Mouse (Mus musculus) hematopoietic stem cell, adult 5-6 weeks (primary cell): ENCODE measurements at regions not wholly inside any gene's neighbourhood (a gene's known extent, or its start where the extent isn't known, plus 50 kb on each side); places are given as distances from the start of the nearest gene placed in this dataset.
A peak's percentile ranks its signal among the peaks of the same experiment; 100 is the strongest.

Experiments
- ATAC-seq, 2 experiments: fragments of 125-278 bp in 1 of 2; replicated peaks in 1 of 2; 2 replicates each; pipeline ENCODE4 v1.8.0; 2016 to 2017; ENCODE audit warnings: inconsistent platforms in 2 of 2, mild to moderate bottlenecking in 2 of 2, moderate number of reproducible peaks in 2 of 2, low read depth in 1 of 2, moderate TSS enrichment in 1 of 2; ENCODE audit not compliant: low FRiP score in 2 of 2, poor library complexity in 2 of 2, severe bottlenecking in 2 of 2, insufficient read depth in 1 of 2, low TSS enrichment in 1 of 2

DNA sequence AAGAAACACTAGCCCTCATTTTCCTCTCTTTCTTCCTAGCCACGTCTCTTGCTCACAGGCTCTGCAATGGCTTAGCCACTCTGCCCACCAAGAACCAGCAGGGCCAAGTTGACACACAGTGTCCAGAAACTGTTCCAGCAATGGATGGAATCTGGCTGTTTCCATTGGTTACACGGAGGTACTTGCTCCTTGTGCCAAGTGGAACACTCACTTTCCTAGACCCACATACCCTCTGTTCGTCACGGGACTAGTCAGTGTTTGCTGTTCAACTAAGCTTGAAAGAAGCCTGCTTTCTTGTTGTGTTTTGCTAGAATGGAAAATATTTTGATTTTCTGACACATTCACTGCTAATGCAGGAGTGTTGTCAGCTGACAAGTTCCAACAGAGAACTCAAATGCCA is 575.7 kb upstream of the Gulo start:
- no peak for ATAC-seq

DNA sequence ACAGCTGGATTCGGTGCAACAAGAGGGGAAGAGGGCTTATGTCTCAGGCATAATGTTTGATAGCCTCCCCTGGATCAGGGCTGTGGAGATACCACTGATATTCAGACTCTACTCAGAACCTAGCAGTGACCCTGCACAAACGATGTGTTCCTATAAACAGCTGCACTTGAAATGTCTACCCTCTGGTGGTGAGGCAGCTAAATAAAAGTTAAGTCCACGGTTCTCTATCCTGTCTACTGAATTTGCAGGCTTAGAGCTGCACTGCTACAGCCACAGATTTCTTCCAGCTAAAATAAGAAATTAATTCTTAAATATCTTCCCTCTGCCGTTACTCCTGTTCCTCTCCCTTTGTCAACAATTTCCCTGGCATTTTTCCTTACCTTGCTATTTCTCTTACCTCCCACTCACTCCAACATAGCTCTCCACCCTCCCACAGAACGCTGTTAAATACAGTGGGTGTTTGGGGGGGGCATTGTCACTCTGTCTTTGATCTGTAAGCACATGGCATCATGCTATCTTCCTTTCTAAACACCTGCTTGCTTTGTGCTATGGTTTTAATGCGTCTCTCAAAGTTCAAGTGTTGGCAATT is 571.0 kb upstream of the Gulo start:
- no peak for ATAC-seq

DNA sequence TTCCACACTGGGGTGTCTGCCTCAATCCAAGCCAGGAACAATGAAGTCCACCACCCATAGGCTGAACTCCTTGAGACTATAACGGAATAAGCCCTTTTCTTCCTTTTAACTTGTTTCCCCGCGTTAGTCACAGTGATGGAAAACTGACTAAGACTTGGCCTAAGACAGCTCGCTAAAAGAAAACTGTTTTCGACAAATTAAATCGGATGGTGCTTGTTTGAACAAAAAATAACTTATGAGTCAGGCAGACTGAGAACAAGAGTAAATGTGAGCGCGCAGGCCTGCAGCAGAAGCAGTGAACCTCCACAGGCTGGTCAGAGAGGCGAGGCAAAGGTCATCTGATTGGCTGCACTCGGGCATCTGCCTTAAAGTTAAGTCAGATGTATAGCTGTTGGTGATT is 557.6 kb upstream of the Gulo start:
- no peak for ATAC-seq

DNA sequence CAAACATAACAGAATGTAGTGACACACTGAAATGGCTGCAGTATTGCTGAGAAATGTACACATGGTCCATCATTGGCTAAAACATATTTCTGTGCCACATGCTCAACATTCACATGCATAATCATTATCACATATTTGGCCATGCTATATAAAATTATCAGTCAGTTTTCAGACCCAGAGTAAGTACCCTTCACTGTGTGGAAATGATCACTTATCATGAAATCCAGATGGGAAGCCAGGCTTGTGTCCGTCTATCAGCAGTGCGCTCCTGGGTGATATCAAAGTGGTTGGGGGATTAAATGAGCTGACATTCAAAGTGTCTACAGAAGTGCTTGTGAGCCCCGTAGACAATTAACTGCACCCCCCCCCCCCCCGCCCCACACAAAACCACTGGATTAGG is 553.7 kb upstream of the Gulo start:
- ATAC-seq, result no peak

DNA sequence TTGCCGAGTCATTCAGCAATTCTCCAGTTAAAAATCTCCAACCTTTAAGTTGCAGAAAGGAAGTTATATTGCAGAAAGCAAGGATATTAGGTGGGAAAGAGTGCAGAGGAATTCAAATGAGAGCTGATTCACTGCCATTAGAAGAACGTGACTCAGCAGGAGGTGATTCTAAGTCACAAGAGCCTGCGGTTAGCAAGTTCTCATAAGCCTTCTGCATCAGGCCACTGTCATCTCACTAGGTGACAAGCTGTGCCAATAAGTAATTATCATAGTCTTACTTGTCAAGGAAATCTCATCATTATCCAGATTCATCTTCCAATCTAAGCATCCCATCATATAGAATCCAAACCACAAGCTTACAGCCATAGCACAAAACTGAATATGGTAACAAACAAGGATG is 552.7 kb upstream of the Gulo start:
- ATAC-seq, result 0 out of 4 replicates have a peak, but pooled peaks of 1 of the 2 experiments have one; percentile 42

DNA sequence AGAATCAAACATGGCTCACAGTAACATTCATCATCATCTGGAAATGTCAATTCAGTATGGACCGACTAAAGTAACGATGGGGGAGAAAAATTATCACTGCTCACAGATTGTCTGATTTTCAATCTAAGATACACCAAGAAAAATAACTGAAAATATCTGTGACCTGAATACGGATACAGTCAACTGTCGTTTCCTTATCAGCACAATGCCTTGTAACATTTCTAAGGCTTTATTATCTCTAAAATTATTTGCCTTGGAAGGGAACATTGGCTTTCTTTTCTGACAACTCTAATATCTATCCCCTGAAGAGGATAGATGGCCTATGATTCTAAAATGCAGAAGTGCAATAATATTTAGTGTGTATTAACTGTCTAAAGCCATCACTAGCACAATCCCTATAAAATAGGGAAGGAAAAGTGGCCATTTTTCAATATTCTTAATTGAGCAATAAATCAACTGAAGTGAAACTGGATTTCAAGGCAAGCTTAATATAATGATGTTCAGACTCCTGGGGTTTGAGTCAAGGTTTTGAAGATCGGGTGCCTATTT is 552.1 kb upstream of the Gulo start:
- ATAC-seq, result 0 out of 4 replicates have a peak, but pooled peaks have one; percentile 22 to 32

DNA sequence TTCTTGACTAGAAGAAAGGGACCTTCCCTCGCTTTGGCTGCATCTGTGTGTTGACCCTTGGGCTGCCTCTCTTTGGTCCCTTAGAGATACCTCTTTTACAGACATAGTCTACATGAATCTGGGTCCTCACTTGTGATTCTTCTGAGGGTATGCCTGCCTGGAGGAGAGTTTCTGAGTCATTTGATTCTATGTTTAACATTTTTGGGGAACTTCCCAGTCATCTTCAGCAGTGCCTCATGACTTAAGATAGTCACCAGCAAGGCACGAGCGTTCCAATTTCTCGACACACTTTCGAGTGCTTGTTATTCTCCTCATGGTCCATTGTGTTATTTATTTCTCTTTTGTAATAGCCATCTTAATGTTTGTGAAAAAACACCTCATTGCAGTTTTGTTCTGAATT is 549.4 kb upstream of the Gulo start:
- no peak for ATAC-seq

DNA sequence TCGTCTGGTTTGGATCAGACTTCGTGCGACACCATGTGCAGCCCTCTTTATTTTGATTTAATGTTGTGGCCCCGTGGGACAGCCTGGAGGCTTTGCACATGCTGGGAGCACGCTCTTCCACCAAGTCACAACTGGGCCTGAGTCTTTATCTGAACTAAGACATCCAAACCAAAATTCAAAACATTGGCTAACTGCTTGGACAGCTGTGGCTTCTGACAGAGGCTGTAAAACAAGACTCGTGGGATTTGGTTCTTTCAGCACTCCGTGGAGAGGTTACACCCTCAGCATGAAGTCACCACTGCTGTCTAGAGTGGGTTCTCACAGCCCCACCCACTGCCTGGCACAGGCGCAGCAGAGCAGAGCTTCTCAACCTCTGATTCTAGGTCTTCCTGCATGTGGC is 548.6 kb upstream of the Gulo start:
- no peak for ATAC-seq

DNA sequence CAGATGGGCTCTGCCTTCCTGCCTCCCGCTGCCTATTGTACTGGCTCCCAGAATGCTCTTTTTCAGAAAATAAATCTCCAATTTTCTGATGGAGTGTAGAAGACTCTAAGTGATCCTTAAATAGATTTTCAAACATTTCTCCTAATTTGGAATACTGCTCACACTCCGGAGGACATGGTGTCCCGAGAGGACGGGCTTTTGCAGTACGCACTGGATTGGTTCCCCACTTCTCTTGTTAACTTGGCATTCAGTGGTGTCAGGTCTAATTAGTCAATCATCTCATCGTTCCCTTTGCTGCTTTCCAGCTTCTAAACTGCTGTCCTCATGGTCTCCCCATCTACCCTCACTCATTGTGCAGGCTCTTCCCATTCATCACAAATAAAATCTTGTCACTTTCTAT is 529.5 kb upstream of the Gulo start:
- no peak for ATAC-seq

DNA sequence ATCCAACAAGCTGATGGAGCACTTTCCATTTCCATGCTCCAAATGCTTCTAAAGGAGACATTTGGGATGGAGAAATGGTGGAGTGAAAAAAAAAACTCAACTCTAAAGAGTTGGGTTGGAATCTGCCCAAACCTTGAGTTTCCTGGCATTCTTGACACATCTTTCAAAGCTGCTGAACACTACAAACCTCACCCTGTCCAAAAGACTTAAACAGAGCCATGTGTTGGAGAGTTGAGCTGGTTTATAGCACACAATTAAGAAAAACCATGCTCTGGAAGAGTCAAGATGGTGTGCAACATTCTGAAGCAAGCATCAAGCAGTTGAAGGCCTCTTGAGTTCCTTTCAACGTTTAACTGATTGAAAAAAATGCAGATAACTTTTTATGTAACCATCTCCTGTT is 525.7 kb upstream of the Gulo start:
- no peak for ATAC-seq

DNA sequence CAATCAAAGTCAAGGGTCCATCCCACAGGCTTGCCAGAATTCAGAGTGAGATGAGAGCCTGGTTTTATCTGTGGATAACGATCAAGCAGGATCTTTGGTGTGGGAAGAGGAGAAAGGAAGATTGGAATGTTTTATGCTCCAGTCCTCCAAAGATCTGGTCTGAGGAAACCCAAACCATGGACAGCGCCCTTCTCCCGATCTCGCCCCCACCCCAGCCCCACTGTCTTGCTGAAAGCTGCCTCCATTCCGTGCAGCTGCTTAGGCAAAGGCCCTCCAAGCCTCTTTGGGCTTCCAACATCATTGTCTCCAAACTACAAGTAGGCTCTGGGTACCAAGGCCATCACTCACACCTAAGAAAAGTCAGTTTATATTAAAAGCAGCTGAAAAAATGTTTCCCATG is 519.1 kb upstream of the Gulo start:
- no peak for ATAC-seq

DNA sequence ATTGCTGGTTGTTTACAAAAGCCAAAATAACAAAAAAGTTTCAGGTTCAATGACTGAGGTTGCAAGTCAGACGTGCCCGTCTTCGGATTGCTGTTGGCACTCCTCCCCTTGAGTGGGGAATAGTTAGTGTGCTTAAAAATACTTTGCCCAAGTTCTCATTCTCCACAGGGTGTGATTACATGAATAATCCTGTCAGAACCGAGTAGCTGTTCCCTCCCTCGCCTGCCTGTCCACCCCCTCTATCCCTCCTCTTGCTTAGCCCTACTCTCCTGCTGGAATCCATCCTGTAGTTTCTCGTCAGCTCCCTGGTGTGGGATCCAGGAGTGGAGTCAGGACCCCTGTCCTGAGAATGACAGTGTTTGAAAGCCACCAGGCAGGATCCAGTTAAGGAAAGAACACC is 518.1 kb upstream of the Gulo start:
- no peak for ATAC-seq

DNA sequence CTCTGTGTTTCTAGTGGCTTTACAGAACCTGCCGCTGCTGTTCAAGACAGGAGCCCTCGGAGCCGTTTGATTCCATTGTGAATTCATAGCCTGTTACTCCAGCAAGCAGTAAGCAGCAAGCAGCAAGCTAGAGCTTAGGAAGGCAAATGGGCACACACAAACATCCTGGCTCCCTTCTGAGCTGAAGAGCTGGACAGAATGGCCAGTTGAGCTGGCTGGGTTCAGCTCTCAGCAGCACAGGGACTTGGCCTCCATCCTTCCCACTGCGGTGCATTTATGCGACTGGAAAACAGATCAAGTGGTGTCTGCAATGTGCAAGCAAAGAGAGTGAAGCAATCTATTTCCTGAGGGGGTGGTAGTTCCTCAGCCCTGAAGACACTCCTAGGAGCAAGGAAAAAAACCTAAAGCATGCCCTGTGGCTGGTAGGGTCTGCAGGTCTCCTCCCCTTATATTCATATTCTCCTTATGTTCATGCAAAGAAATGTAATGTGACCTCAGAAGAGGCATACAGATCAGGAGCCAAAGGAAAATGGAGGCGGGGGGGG is 513.9 kb upstream of the Gulo start:
- ATAC-seq, result no peak

DNA sequence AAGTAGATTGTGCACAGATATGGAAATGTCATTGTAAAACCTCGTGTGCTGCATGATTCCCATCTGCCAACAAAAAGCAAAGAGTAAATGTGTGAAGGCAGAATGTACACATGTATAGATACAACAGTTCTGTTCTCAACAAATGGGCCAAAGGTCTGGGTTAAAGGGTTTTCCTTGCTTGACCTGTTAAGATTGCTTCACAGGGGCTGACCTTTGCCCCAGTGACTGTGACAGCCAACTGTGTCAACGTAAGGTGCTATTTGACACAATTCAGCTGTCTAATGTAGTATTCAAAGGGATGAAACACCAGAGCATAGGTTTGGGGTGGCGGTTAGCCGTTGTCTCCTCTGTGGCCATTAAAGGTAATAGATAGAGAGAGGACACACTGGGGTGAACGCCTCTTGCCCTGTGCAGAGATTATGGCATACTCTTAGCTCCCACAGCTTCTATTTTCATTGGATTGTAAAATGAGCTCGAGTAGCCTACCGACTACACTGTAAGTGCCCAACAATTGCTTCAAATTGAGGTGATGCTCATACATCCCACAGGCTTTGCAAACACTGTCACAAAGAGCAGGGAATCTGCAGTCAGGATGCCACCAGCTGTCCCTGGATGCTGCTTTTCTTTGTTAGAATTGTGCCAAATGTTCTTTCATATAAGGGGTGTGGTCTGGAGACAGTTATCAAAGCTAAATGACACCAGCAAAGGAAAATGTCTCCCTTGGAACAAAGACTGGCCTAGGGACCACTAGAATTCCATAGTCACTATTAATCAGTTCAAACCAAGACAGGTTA is 513.0 kb upstream of the Gulo start:
- no peak for ATAC-seq

DNA sequence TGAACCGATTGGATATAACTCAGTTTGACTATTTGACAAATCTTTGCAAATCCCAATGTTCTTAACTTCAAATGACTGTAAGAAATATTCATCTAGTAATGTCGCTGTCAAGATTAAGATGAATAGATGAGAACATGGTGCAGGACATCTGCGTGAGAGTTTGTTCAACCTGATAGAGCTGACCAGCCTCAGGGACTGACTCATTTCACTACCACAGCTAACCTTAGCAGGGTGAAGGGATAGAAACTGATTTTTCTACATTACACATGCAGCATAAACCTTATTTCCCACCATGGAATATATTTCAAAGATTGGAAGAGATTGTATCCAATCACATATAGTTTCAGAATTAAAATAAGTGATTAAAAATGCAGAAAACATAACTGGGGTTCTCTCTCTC is 507.8 kb upstream of the Gulo start:
- no peak for ATAC-seq

DNA sequence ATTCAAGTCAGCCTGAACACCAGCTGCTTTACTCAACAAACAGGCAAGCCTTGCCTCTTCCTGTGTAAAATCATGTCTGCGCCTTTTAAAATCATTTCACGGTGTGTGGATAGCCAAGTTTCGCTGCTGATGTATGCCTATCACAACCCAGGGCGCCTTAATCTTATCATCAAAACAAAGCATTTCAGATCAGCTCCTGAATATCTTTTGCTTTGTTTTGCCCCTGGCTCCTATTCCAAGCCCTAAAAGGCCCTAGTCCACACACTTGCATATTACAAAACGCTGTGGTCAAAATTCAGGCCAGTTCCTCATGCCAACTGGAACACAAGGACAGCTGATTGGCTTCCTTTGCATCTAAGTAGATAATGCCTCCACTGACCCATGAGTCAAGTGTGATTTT is 501.7 kb upstream of the Gulo start:
- no peak for ATAC-seq

DNA sequence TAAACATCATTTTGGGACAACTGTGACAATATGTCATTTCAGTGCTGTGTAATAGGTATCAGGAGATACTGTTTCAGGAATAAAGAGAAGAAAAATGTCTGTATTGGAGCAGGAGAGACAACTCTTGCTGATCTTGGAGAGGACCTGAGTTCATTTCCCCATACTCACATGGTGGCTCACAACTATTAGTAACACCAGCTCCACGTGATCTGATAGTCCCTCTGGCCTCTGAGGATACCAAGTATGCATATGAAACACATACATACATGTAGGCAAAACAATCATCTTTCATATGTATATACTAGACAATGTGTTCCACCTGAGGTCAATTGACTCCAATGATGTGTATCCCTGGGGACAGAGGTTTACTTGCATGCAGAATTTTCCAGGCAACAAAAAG is 501.2 kb upstream of the Gulo start:
- ATAC-seq, result no peak

DNA sequence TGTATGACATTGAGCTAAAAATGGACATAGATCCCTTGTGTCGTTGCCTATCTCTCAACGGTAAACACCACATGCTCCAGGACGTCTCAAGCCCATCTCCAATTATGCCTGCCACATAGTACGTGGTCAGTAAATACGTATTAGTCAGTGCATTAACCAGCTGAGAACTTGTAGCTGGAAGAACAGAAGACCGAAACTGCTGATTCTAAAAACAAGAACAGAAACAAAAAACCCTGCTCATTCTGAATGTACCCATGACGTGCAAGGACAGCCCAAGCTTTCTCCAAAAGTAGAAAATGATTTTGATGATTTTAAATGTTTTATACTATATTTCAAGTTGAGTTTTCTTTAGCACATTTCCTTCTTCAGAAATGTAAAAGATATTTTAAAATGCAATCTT is 500.7 kb upstream of the Gulo start:
- ATAC-seq, result no peak

DNA sequence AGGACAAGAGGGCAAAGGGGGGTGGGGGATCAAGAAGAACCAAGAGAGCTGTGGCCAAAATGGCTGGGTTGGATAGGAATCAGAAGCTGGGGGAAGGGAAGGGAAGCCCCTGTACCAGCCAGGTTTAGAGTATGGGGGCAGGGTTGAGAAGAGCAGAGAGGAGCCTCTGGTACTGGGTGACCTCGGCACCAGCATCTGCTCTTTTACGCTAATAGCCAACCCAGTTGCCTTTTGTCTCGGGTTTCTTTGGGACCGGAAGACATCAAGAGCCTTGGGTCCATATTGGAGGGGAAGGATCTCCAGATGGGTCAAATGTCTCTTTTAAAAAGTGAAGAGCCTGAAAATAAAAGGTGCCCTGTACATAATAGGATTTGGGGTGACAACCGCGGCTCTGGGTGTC is 493.0 kb upstream of the Gulo start:
- ATAC-seq, result no peak
